Mouse (Mus musculus) CH12.LX (cell line): ENCODE results near the gene Sdc4.

Source experiments
- CHD1 ChIP-seq: IDR thresholded peaks from 2 replicates; pipeline ENCODE4 v1.6.1; 2012; ENCODE audit warnings: low read depth, low read length, improper control_type of control experiment, inconsistent platforms
- CTCF ChIP-seq, 2 experiments: IDR thresholded peaks in 1 of 2; conservative IDR thresholded peaks in 1 of 2; 2 replicates each; pipeline ENCODE4 v1.5.1; 2011 to 2012; ENCODE audit warnings: low read depth in 2 of 2, low read length in 2 of 2, improper control_type of control experiment in 1 of 2, inconsistent platforms in 1 of 2, mild to moderate bottlenecking in 1 of 2, moderate library complexity in 1 of 2
- EP300 ChIP-seq: IDR thresholded peaks from 2 replicates; pipeline ENCODE4 v1.6.1; 2011; ENCODE audit warnings: low read length, improper control_type of control experiment
- KAT2A ChIP-seq: IDR thresholded peaks from 2 replicates; pipeline ENCODE4 v1.6.1; 2012; ENCODE audit warnings: low read length, improper control_type of control experiment, inconsistent platforms; ENCODE audit not compliant: insufficient replicate concordance
- MEF2A ChIP-seq: IDR thresholded peaks from 2 replicates; pipeline ENCODE4 v1.6.1; 2014; ENCODE audit warnings: low read depth, mild to moderate bottlenecking, inconsistent platforms, low read length, improper control_type of control experiment, borderline replicate concordance
- MXI1 ChIP-seq: IDR thresholded peaks from 2 replicates; pipeline ENCODE4 v1.6.1; 2011; ENCODE audit warnings: mild to moderate bottlenecking, low read depth, low read length, improper control_type of control experiment
- MYC ChIP-seq: IDR thresholded peaks from 2 replicates; pipeline ENCODE4 v1.6.1; 2011; ENCODE audit warnings: low read depth, mild to moderate bottlenecking, improper control_type of control experiment, low read length
- POLR2A ChIP-seq: IDR thresholded peaks from 2 replicates; pipeline ENCODE4 v1.6.1; 2011; ENCODE audit warnings: low read depth, mild to moderate bottlenecking, improper control_type of control experiment, low read length
- RCOR1 ChIP-seq: conservative IDR thresholded peaks from 2 replicates; pipeline ENCODE4 v1.6.1; 2012; ENCODE audit warnings: low read depth, mild to moderate bottlenecking, inconsistent platforms, low read length, improper control_type of control experiment
- SIN3A ChIP-seq: IDR thresholded peaks from 2 replicates; pipeline ENCODE4 v1.6.1; 2012; ENCODE audit warnings: low read length, improper control_type of control experiment, inconsistent platforms
- UBTF ChIP-seq: IDR thresholded peaks from 2 replicates; pipeline ENCODE4 v1.6.1; 2012; ENCODE audit warnings: low read depth, mild to moderate bottlenecking, inconsistent platforms, low read length, improper control_type of control experiment, moderate library complexity
- USF1 ChIP-seq: IDR thresholded peaks from 2 replicates; pipeline ENCODE4 v1.6.1; 2014; ENCODE audit warnings: low read depth, mild to moderate bottlenecking, inconsistent platforms, low read length, improper control_type of control experiment
- ZMIZ1 ChIP-seq: IDR thresholded peaks from 2 replicates; pipeline ENCODE4 v1.6.1; 2012; ENCODE audit warnings: low read depth, mild to moderate bottlenecking, inconsistent platforms, low read length, improper control_type of control experiment

DNA sequence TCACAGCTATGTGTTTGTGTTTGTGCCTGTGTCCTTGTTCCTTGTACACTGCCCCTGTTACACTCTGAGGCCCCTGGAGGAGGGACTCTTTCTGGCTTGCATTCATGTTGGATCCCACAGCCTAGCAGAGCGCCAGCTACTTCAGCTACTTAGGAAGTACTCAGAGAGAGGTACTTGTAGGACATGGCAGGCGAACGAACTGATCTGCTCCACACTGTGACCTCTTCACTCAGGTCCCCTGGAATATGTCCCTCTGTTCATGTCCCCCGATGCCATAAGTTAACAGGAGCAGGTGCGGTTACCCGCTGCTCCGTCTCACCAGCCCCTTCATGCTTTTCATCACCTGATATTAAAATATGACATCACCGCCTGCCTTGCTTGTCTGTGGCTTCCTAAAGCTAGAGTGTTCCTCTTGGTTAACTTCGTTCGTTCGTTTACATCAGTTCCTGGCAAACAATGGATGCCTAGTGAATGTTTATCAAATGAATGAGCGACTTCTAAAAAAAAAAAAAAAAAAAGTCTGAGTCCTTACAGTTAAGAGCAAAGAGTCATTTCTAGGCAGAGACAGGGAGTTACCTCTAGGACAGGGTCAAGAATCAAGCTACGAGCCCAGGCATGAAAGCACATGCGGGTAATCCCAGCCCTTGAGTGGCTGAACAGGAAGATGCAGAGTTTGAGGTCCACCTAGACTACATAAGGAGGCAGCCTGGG, 9.5 kb upstream of the Sdc4 start:
- no peak for TF ChIP-seq EP300
- TF ChIP-seq CHD1, result no peak
- no peak for TF ChIP-seq UBTF
- no peak for TF ChIP-seq POLR2A
- TF ChIP-seq CTCF (conservative IDR thresholded peaks at IDR 0.05 in 1 of 2, IDR thresholded peaks at IDR 0.05 in 1 of 2; ENCODE audit: low read depth in 2 of 2, low read length in 2 of 2), result no peak
- TF ChIP-seq MYC, result no peak
- TF ChIP-seq RCOR1, result no peak
- no peak for TF ChIP-seq MEF2A
- no peak for TF ChIP-seq SIN3A
- no peak for TF ChIP-seq MXI1
- no peak for TF ChIP-seq USF1
- no peak for TF ChIP-seq ZMIZ1
- TF ChIP-seq KAT2A, result no peak
